Mouse (Mus musculus) heart, adult 18-20 months (tissue): Measurements from ENCODE around the gene Fkbp14. TPM values are rescaled to one million over a fixed set of nuclear protein-coding genes. Genes with fewer than 3 reads are reported as not detected.

Experiments used
- DNase-seq, 2 experiments: peaks; one replicate each; pipeline ENCODE4 v3.0.0; 2021 to 2022; ENCODE audit warnings: mixed read lengths in 1 of 2
- total RNA-seq, 2 experiments: library from RNA; stranded (reverse); gene quantifications; 2 replicates each; pipeline ENCODE4 v1.2.3; 2021

Fkbp14 gene
- total RNA-seq, 2 experiments from 2014 or later, result 8.9 to 11.6 TPM

DNA sequence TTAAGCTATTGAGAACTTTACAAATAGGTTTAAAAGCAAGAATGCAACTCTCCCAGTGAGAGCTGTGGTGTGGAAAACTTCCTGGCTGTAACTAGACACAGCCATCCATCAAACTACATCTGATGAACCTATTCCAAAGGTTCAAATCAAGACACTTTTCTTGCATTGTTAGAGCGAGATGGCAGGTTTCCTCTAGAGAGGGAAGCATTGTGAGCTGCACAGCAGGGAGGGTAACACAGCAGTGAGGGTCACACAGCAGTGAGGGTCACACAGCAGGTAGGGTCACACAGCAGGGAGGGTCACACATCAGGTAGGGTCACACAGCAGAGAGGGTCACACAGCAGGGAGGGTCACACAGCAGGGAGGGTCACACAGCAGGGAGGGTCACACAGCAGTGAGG is 8.9 kb downstream of the Fkbp14 start:
- no peak for DNase-seq

DNA sequence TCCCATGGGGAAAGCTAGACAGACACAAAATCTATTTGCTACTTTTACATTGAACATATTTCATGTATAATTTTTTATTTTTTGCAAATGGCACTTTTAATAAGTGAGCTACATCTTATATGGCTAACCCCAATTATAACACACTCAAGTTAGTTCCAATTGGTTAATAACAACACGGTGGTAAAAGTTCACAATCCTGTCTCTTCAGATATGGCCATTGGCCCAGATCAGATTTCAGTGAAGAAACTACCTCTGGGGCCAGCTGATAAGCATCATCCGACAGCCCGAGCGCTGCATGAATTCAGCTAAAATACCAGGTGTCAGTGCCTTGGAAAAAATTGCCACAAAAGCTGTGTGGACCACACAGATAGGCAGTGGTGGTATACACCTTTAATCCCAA is 9.4 kb downstream of the Fkbp14 start:
- no peak for DNase-seq

DNA sequence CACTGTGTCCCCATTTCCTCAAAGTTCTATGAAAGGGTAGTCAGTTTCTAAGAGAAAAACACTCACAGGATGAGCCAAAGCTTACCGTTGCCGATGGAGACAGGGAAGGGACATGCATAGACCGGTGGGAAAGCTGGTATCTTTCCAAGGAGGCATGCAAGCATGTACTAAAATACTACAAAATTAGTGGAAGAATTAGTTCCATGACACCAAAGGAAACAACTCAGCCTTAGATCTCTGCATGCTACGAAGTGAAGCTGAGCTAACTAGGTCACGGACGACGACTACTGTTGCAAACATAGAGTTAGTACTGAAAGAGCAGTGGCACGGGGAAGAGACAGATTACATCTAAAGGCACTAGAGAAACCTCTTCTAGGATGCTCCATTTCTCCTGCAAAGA is 10.2 kb downstream of the Fkbp14 start:
- DNase-seq, result no peak

DNA sequence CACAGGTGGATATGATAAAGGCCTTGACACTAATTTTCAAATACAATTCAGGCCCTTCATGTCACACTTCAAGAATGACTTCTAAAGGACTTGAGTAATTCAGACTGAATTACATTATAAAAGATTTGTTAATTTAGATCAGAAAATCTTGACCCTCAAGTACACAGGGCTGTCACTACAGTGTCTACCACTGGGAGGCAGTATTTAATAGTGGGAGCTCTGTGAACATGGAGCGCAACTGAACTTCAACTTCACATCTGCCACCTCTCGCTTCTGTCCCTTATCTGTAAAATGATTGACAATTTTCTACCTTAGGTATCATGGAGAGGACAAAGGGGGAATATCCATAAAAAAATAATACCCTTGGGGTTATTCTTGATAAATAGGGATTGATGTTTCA is 10.9 kb downstream of the Fkbp14 start:
- peak; percentile 57 to 77 for DNase-seq

DNA sequence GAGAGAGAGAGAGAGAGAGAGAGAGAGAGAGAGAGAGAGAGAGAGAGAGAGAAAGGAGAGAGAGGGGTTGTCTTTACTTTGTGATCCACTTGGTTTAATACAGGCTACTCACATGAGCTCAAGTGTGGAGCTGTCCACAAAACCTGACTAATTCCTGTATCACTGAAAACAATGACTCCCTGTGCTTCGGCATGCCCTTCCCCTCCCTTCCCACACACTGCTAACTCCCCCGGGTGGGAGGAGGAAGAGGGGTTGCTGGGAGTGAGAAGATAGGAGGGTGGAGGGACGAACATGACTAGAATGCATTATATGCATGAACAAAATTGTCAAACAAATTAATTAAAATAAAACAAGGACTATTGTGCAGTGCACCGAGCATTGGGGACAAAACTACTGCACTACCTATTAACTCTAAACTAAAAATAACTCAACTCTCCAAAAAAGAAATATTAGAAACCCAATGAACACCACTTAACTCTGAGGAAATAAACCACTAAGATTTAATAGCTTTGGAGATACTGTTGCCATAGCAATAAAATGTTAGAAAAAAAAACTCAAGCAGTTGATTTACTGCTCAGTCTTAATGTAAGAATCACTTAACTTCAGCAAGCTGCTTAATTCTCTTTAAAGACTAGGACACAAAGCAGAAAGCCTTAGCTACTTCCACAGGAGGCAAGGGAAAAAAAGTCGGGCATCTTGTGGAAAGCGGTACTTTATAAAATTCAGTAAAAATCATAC is 23.7 kb downstream of the Fkbp14 start:
- no peak for DNase-seq

DNA sequence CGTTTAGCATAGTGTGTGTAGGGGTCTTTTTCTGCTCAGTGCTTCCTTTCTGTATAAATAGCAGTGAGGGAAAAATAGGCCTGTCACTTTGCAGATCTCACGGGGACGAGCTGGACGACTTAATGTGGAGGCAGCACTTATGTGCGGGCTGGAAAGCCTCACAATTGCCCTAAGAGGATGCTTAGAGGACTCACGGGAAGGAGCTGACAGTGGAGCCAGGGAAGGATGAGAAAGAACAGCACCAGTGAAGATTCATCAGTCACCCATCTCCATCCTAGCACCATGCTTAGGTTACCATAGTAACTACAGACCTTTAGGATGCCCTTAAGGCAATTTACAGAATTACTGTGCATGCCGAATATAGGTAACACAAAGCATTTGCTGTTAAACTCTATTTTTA is 27.3 kb downstream of the Fkbp14 start:
- DNase-seq, result no peak

DNA sequence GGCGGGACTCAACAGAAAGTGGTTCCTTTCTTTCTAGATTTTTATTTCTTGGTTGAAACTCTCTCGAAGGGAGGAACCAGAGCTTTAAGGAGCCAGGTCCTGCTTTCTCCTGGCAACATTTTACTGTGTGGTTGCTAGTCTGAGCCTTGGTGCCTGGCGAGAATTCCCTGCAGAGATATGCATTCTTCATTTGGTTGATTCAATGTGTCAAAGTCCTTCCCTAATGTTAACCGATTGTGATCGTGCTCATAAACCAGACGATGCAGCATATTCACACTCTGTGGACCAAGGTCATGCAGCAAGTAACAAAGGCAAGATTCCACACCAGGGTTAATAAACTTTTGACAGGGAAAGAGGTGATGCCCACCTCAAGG is 30.6 kb downstream of the Fkbp14 start:
- no peak for DNase-seq

DNA sequence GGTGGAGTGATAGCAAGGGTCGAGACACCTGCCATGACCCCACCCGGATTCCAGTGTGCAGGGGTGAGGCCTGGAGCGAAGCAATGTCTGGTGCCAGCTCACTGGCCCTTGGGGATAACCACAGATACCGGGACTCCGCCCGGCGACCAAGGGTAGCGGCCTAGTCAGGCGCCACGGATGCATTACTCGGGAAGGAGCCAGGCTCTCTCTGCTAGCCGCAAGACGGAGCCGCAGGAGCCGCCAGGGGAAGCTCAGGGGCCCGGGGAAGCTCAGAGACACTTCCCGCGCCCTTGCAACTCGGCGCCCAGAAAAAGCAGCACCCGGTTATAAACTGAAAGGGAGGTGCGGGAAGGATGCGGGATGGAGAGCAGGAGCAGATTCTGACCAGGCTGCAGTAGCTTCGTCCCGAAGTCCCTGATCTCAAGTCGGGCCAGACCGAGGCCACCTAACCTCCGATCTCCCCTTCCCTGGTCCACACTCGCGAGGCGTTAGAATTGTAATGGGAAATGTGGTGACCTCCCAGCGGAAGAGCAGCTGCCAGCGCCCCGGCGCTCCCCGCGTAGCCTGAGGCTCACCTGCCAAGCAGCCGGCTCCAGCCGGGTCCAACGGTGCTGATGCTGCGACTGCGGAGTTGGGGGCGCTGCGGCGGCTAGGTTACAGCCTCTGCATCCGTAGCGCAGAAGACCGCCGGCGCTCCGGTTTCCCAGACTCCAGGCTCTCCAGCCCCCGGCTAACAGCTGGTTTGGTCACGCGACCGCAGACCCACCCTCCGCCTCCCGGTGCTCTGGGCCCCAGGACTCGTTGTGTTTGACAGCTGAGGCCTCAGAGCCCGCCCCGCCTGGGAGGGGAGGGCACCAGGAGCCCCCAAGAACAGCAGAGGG is 31.2 kb downstream of the Fkbp14 start, which contains the start of gene Scrn1:
Gene Scrn1, minus strand, starts transcription at position 825 of the 881 bp plus-strand sequence.
- peak; percentile 70 to 78 for DNase-seq

DNA sequence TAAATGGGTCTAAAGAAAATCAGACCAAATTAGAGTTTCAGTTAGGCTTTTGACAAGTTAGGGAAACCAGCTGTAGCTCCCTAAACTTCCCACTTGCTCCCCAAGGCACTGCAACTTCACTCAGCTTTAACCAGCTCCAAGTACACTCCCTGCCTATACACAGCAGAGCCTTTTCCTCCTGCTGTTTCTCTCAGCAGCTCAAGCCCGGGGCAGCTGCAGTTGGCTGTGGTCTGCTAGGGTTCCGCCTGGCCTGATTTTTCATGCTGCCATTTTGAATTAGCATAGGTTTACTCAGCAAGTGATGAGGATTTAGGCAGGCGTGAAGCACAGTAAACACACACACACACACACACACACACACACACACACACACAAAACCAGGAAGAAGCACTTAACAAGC is 32.1 kb downstream of the Fkbp14 start:
- DNase-seq, result peak; percentile 31 to 41

DNA sequence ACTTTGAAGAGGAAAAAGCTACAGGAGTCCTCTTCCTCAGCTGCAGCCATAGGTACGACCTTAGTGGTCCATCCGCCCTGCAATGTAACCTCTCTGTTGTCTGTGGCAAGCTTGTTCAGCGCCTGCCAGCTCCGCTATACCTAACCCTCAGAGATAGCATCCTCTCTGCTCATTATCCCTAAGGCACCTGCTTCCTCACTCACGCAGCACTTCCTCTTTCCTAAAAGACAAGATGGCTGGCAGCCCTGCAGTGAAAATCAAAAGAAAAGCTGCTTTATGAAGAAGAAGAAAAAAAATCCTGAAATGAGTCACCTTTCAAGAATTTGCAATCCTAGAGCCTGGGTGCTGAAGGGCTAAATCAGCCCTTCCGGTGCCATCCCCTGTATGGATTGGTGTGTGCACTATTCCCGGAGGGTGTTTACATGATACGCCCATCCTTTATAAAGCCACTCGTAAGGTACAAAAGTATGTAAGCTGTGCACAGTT is 32.6 kb downstream of the Fkbp14 start:
- no peak for DNase-seq

DNA sequence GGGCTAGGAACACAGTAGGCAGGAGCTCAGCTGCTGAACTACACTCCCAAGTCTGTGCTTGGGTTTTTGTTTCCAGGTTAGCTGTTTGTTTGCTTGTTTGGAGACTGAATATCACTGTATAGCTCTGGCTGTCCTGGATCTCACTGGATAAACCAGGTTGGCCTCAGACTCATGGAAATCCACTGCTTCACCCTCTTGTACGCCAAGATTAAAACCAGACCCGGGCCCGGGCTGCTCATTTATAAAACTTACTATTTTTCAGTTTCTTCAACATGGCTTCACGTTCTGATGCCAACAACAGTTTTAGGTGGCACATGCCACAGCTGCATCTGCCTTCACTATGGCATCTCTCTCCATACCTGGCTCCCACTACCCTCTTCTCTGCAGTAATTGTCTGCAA is 33.5 kb downstream of the Fkbp14 start:
- no peak for DNase-seq

DNA sequence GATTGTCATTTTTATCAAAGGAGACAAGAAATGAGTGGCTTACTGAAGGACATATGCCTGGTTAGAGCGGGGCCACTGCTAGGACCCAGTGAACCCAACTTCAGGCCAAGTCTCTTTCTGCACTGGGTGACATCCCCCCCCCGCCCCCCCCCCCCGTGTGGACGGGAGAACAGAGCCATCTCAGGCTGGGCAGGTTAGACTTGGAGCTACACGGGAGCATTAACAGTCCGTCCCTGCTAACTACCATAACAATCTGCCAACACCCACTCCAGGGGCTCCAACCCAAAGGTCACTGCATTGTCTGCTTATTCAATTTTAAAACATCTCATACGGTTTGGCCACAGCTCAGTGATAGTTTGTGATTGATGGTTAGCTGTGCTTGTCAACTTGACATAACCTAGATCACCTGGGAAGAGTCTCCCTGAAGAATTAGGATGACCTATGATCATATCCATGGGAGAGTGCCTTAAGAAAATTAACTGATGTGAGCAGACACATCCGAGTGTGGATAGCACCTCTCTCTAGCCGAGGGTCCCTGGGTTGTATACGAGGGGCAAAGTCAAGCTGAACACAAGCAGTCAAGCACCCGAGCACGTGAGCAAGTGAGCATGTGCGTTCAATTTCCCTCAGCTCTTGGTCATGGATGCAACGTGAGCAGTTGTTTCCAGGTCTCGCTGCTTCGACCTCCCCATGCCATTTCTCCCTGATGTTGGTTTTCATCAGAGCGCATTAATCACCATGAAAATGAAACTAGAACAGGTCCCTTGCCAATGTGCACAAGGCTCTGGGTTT is 34.9 kb downstream of the Fkbp14 start:
- no peak for DNase-seq

DNA sequence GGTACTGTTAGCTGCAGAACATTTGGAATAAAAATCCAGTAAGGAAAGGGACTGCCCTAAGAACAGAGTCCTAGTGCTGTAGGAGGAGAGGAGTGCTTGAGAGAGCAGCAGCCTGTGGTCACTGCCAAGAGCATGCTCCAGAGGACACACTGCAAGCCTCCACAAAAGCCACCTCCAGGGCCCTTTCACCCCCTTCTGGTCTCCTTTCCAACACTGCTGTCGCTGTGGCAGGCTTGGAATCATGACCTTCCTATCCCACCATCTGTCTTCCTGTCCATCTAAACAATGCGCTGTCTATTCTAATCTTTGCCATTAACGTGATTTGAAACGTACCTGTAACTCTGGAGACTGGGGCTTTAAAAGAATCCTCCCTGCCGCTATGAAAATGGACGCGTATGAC is 38.6 kb downstream of the Fkbp14 start:
- DNase-seq, result no peak

DNA sequence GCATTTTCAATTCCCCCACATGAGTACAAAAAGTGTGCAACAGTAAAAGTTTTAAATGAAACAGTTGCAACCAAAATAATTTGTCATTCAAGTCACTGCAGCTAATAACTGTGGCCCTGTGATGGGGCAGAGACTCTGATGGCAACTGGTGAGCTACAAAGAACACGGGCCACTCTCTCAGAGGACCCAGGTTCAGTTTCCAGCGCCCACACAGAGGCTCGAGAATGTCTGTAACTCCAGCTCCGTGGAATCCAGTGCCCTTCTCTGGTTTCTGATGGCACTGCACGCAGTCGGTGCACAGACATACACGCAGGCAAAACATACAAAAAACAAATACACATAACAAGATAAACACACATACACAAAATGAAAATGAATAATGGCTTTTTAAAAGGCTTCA is 39.4 kb downstream of the Fkbp14 start:
- DNase-seq, result no peak

DNA sequence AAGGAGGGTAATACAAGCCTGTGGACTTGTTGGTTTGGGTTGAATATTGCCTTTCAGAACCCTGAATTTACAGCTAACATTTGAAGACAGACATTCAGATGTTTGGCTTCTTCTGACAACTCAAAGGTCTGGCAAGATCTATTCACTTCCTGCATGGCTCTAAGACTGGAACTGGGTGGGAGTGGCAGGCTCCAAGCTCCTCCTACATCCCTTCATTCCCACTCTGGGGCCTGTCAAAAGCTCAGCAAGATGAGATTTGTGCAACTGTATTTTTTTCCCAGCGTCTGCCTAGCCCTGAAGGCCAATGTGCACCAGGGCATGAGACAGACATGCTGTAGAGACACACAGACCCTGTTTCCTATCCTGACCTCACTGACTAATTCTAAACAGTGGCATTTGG is 41.3 kb downstream of the Fkbp14 start:
- DNase-seq, result peak in 1 of 2 experiments; percentile 21

DNA sequence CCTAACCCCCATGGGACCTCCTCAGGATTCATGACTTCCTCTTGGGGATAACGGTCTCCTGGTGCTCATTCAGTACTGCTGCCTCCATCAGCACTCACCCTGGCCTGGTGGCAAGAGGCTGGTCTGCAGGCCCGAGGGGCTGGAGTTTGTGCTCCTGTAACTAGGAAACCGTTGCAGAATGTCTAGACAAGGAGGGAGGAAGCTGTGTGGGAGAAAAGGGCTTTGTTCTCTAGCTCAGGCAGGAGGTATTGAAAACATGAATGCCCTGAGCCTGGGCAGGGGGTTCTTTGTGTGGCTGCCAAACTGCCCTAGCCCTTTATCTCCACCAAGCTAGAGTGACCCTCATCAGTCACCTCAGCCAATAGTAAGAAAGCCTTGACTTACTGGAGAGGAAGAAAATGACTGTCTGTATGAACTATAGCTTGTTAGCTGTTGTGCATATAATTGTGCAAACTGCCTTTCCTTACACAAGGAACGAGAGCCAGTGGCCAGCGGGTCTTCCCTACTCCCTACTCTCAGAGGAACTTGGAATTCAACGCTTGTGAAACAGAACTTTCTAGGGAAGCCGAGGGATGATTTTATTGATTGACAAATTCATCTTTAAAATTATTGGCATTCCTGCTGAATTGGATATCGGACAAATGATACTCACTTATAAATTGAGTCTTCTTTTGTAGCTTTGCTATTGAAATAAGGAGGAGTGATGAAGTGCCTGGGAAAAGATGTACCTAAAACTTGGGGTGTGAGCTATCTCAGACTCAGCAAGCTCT is 42.6 kb downstream of the Fkbp14 start:
- no peak for DNase-seq

DNA sequence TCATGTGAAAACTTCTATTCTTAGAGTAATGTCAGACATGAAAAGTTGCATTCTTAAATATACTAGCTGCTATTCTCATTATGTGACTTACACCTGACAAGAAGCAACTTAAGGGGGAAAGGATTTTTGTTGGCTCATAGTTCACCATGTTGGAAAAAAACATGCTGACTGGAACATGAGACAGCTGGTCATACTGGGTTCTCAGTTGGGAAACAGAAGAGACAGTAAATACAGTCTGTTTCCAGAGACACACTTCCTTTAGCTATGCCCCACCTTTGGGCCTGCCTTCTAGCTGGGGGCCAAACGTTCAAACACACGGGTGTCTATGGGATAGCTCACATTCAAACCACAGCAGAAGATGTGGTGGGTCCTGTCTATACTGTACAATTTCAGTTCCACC is 43.5 kb downstream of the Fkbp14 start:
- no peak for DNase-seq

DNA sequence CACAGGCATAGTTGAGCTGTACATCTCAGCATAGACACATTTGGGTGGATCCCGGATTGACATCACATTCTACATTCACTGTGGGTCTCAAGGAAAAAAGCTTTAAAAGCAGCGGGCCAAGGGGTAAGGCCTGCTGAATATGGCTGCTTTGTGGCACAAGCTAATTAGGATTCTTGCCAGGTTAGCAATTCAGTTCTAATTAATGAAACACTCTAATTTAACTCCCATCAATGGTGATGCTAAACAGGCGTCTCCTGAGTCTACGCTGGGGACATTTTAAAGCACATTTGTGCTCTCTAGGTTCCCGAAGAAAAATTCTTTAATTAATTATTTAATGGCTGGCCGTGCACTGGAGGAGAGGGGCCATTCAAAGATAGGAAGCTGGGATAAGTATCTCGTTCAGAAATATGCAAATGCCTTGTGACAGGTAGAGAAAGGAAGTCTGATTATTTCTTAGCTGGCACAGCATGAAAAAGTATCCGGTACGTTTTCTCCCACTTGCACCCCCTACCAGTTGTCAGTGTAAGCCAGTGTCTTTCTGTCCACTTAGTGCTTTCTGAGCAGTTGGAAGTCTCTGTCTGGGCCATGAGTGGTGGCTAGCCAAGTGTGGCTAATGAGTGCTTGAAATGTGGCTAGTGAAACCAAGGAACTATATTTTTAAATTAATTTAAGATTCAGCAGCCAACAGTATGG is 44.2 kb downstream of the Fkbp14 start:
- DNase-seq, result no peak

DNA sequence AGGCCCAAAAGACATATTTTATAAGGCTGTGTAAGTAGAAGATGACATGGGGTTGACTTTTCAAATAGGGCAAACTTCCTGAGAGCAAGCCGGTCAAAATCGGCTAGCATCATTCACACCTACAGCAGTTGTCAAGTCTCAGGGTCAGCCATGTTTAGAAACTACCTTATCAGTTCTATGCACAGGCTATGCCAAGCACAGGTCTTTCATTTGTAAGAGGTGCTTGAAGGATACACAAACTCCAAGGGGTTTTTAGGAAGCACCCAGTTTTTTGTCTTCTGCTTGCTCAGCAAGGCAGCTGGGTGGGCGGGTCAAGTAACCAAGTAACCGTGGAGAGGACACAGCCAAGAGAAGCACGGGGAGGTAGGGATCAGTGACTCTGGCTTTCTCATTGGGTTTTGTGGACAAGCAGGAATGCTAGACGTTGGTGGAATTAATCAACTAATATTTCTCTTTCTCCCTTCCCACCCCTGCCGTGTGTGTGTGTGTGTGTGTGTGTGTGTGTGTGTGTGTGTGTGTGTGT is 46.2 kb downstream of the Fkbp14 start:
- DNase-seq, result no peak

DNA sequence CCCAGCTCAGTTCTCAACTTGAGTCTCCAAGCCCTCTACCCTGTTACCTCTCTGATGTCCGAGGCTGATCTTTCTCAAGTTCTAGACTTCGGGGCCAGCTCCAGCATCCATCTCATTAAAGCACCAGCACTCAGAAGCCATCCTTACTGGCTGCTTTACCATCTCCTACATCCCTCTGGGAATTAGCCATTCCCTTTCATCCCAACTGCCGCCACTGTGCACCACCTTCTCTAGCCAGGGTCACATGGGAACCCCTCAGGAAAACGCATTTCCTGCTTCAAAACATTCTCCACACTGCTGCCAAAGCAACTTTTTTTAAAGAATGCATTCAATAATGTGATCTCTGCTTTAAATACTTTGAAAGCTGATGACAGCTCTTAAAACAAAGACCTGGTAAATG is 47.8 kb downstream of the Fkbp14 start:
- DNase-seq, result no peak
